Mouse (Mus musculus) CH12.LX (cell line): Measurements from ENCODE around the gene Gm43951.

ENCODE experiments used
- CTCF ChIP-seq, 2 experiments: IDR thresholded peaks in 1 of 2; conservative IDR thresholded peaks in 1 of 2; 2 replicates each; pipeline ENCODE4 v1.5.1; 2011 to 2012; ENCODE audit warnings: low read depth in 2 of 2, low read length in 2 of 2, improper control_type of control experiment in 1 of 2, inconsistent platforms in 1 of 2, mild to moderate bottlenecking in 1 of 2, moderate library complexity in 1 of 2
- E2F4 ChIP-seq: IDR thresholded peaks from 2 replicates; pipeline ENCODE4 v1.6.1; 2011; ENCODE audit warnings: low read depth, low read length, improper control_type of control experiment; ENCODE audit not compliant: insufficient replicate concordance
- ELF1 ChIP-seq: IDR thresholded peaks from 2 replicates; pipeline ENCODE4 v1.6.1; 2014; ENCODE audit warnings: low read depth, mild to moderate bottlenecking, inconsistent platforms, low read length, improper control_type of control experiment
- EP300 ChIP-seq: IDR thresholded peaks from 2 replicates; pipeline ENCODE4 v1.6.1; 2011; ENCODE audit warnings: low read length, improper control_type of control experiment
- GABPA ChIP-seq: IDR thresholded peaks from 2 replicates; pipeline ENCODE4 v1.6.1; 2012; ENCODE audit warnings: low read depth, low read length, improper control_type of control experiment, inconsistent platforms; ENCODE audit not compliant: insufficient replicate concordance
- MAX ChIP-seq: IDR thresholded peaks from 2 replicates; pipeline ENCODE4 v1.6.1; 2011; ENCODE audit warnings: low read length, improper control_type of control experiment
- POLR2A ChIP-seq: IDR thresholded peaks from 2 replicates; pipeline ENCODE4 v1.6.1; 2011; ENCODE audit warnings: low read depth, mild to moderate bottlenecking, improper control_type of control experiment, low read length
- RAD21 ChIP-seq: IDR thresholded peaks from 2 replicates; pipeline ENCODE4 v1.6.1; 2011; ENCODE audit warnings: low read depth, mild to moderate bottlenecking, low read length, improper control_type of control experiment, moderate library complexity
- RCOR1 ChIP-seq: conservative IDR thresholded peaks from 2 replicates; pipeline ENCODE4 v1.6.1; 2012; ENCODE audit warnings: low read depth, mild to moderate bottlenecking, inconsistent platforms, low read length, improper control_type of control experiment
- TBP ChIP-seq: conservative IDR thresholded peaks from 2 replicates; pipeline ENCODE4 v1.6.1; 2011; ENCODE audit warnings: low read depth, low read length, improper control_type of control experiment
- UBTF ChIP-seq: IDR thresholded peaks from 2 replicates; pipeline ENCODE4 v1.6.1; 2012; ENCODE audit warnings: low read depth, mild to moderate bottlenecking, inconsistent platforms, low read length, improper control_type of control experiment, moderate library complexity
- ZC3H11A ChIP-seq: IDR thresholded peaks from 2 replicates; pipeline ENCODE4 v1.6.1; 2012; ENCODE audit warnings: low read depth, mild to moderate bottlenecking, inconsistent platforms, low read length, improper control_type of control experiment
- ZNF384 ChIP-seq: IDR thresholded peaks from 2 replicates; pipeline ENCODE4 v1.6.1; 2012; ENCODE audit warnings: low read depth, low read length, improper control_type of control experiment, inconsistent platforms

- TF ChIP-seq ZC3H11A (no peak), E2F4 (no peak), ZNF384 (no peak), CTCF (conservative IDR thresholded peaks at IDR 0.05 in 1 of 2, IDR thresholded peaks at IDR 0.05 in 1 of 2; ENCODE audit: low read depth in 2 of 2, low read length in 2 of 2) (no peak; a peak in 1 of 4 replicates), EP300 (peak; percentile 83), POLR2A (no peak), RCOR1 (no peak), ELF1 (no peak), UBTF (no peak), RAD21 (no peak), TBP (no peak), GABPA (no peak), MAX (no peak)
Measured at GRCm38 (mm10) chr11:72240062-72240860, 33.6 kb upstream of the Gm43951 start.
